Mouse (Mus musculus) CH12.LX (cell line): Measurements from ENCODE around the gene Fam189a2. TPM values are rescaled to one million over a fixed set of nuclear protein-coding genes. Genes with fewer than 3 reads are reported as not detected.

Experiments used
- DNase-seq: peaks from one replicate; pipeline ENCODE4 v3.0.0-alpha.2; 2013; ENCODE audit errors: extremely low read depth
- H3K27ac ChIP-seq: 2 replicates; pipeline ENCODE4 v1.5.1; 2012; ENCODE audit warnings: low read depth, mild to moderate bottlenecking, control low read depth, moderate library complexity; ENCODE audit not compliant: insufficient read depth
- H3K27me3 ChIP-seq: replicated peaks from 2 replicates; pipeline ENCODE3; 2012; ENCODE audit warnings: inconsistent platforms
- H3K36me3 ChIP-seq, 2 experiments: replicated peaks in 1 of 2; 2 replicates each; pipeline versions ENCODE3 to v1.6.1; 2012; ENCODE audit warnings: inconsistent platforms in 1 of 2, low read length in 1 of 2, mild to moderate bottlenecking in 1 of 2, mixed read lengths in 1 of 2, moderate library complexity in 1 of 2; ENCODE audit not compliant: control insufficient read depth in 1 of 2, insufficient read depth in 1 of 2
- H3K4me1 ChIP-seq, 2 experiments: 2 replicates each; pipeline ENCODE4 v1.6.1; 2012; ENCODE audit warnings: inconsistent platforms in 1 of 2, moderate library complexity in 1 of 2; ENCODE audit not compliant: insufficient read depth in 2 of 2, control insufficient read depth in 1 of 2
- H3K4me2 ChIP-seq: 2 replicates; pipeline ENCODE4 v1.6.1; 2012; ENCODE audit warnings: low read depth, mild to moderate bottlenecking, control low read depth; ENCODE audit not compliant: poor library complexity, insufficient read depth, severe bottlenecking
- H3K4me3 ChIP-seq, 3 experiments: fragments of 150-350 bp in 1 of 3; sonication (generic) in 1 of 3; replicated peaks in 1 of 3; 2 replicates each; pipeline versions ENCODE3 to v1.5.1; 2011 to 2012; ENCODE audit warnings: low read depth in 2 of 3, low read length in 2 of 3, mild to moderate bottlenecking in 2 of 3, moderate library complexity in 2 of 3, control low read depth in 1 of 3, improper control_type of control experiment in 1 of 3, inconsistent platforms in 1 of 3, mixed read lengths in 1 of 3; ENCODE audit not compliant: poor library complexity in 1 of 3
- H3K79me2 ChIP-seq: replicated peaks from 2 replicates; pipeline ENCODE4 v1.6.1; 2012; ENCODE audit warnings: mild to moderate bottlenecking, moderate library complexity; ENCODE audit not compliant: control insufficient read depth, poor library complexity, insufficient read depth, severe bottlenecking; ENCODE audit errors: extremely low read depth
- H3K9ac ChIP-seq: 2 replicates; pipeline ENCODE4 v1.6.1; 2012; ENCODE audit warnings: low read depth, mild to moderate bottlenecking, control low read depth, moderate library complexity; ENCODE audit not compliant: insufficient read depth
- H3K9me3 ChIP-seq: replicated peaks from 2 replicates; pipeline ENCODE3; 2012; ENCODE audit warnings: low read length, inconsistent platforms, mixed read lengths
- CHD1 ChIP-seq: IDR thresholded peaks from 2 replicates; pipeline ENCODE4 v1.6.1; 2012; ENCODE audit warnings: low read depth, low read length, improper control_type of control experiment, inconsistent platforms
- E2F4 ChIP-seq: IDR thresholded peaks from 2 replicates; pipeline ENCODE4 v1.6.1; 2011; ENCODE audit warnings: low read depth, low read length, improper control_type of control experiment; ENCODE audit not compliant: insufficient replicate concordance
- ELF1 ChIP-seq: IDR thresholded peaks from 2 replicates; pipeline ENCODE4 v1.6.1; 2014; ENCODE audit warnings: low read depth, mild to moderate bottlenecking, inconsistent platforms, low read length, improper control_type of control experiment
- GABPA ChIP-seq: IDR thresholded peaks from 2 replicates; pipeline ENCODE4 v1.6.1; 2012; ENCODE audit warnings: low read depth, low read length, improper control_type of control experiment, inconsistent platforms; ENCODE audit not compliant: insufficient replicate concordance
- JUN ChIP-seq: IDR thresholded peaks from 2 replicates; pipeline ENCODE4 v1.6.1; 2011; ENCODE audit warnings: low read depth, mild to moderate bottlenecking, low read length, improper control_type of control experiment, moderate library complexity; ENCODE audit not compliant: insufficient read depth
- MAFK ChIP-seq: IDR thresholded peaks from 2 replicates; pipeline ENCODE4 v1.6.1; 2011; ENCODE audit warnings: low read length, improper control_type of control experiment; ENCODE audit not compliant: insufficient replicate concordance
- MAX ChIP-seq: IDR thresholded peaks from 2 replicates; pipeline ENCODE4 v1.6.1; 2011; ENCODE audit warnings: low read length, improper control_type of control experiment
- MXI1 ChIP-seq: IDR thresholded peaks from 2 replicates; pipeline ENCODE4 v1.6.1; 2011; ENCODE audit warnings: mild to moderate bottlenecking, low read depth, low read length, improper control_type of control experiment
- NRF1 ChIP-seq: IDR thresholded peaks from 2 replicates; pipeline ENCODE4 v1.6.1; 2014; ENCODE audit warnings: low read depth, mild to moderate bottlenecking, inconsistent platforms, low read length, improper control_type of control experiment, moderate library complexity
- RCOR1 ChIP-seq: conservative IDR thresholded peaks from 2 replicates; pipeline ENCODE4 v1.6.1; 2012; ENCODE audit warnings: low read depth, mild to moderate bottlenecking, inconsistent platforms, low read length, improper control_type of control experiment
- SMC3 ChIP-seq: IDR thresholded peaks from 2 replicates; pipeline ENCODE4 v1.6.1; 2011; ENCODE audit warnings: low read depth, low read length, improper control_type of control experiment
- TBP ChIP-seq: conservative IDR thresholded peaks from 2 replicates; pipeline ENCODE4 v1.6.1; 2011; ENCODE audit warnings: low read depth, low read length, improper control_type of control experiment
- UBTF ChIP-seq: IDR thresholded peaks from 2 replicates; pipeline ENCODE4 v1.6.1; 2012; ENCODE audit warnings: low read depth, mild to moderate bottlenecking, inconsistent platforms, low read length, improper control_type of control experiment, moderate library complexity
- USF1 ChIP-seq: IDR thresholded peaks from 2 replicates; pipeline ENCODE4 v1.6.1; 2014; ENCODE audit warnings: low read depth, mild to moderate bottlenecking, inconsistent platforms, low read length, improper control_type of control experiment
- ZMIZ1 ChIP-seq: IDR thresholded peaks from 2 replicates; pipeline ENCODE4 v1.6.1; 2012; ENCODE audit warnings: low read depth, mild to moderate bottlenecking, inconsistent platforms, low read length, improper control_type of control experiment
- dilution Hi-C: fragments of 300-500 bp; cut with MboI; formaldehyde crosslinking; loops from 2 replicates; pipeline ENCODE4 v1.14.3; 2020; ENCODE audit warnings: low sequenced_read_pairs; ENCODE audit not compliant: extremely low pct_unique_long_range_greater_than_20kb, extremely low pct_ligation_motif_present
- in situ Hi-C: fragments of 300-500 bp; cut with MboI; formaldehyde crosslinking; loops from 3 replicates; pipeline ENCODE4 v1.14.3; 2019; ENCODE audit warnings: low sequenced_read_pairs, low pct_ligation_motif_present, low pct_unique_long_range_greater_than_20kb, mixed read lengths
- polyA plus RNA-seq: library from polyadenylated mRNA; unstranded; fragments of >175 nt; gene quantifications from 2 replicates; pipeline ENCODE4 v1.2.1, GENCODE M21; 2012; ENCODE audit warnings: low read depth; ENCODE audit not compliant: insufficient read length
- total RNA-seq, 2 experiments: library from RNA; depleted of rRNA; stranded (reverse); fragments of 300-350 nt in 1 of 2; fragments of >200 nt in 1 of 2; gene quantifications; 2 replicates each; pipeline ENCODE4 v1.2.3; 2012 to 2014

The Fam189a2 gene
- total and polyA plus RNA-seq, 3 experiments = not detected

DNA sequence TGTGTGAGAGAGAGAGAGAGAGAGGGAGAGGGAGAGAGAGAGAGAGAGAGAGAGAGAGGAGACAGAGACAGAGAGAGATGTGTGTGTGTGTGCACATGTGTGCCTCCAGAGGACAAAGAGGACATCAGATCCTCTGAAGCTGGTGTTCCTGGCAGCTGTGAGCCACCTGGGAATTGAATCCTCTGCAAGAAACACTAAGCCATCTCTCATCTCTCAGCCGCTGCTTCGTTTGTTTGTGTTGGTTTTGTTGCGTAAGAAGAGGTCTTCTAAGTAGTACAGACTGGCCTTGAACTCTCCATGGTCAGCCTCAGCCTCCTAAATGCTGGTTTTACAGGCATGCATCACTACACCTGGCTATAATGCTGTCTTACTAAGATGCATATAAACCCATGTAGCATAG, 12.9 kb downstream of the Fam189a2 start:
- no peaks in the 10 kb centered on the region for H3K79me2 ChIP-seq
- H3K9ac ChIP-seq = no peak overlapping the region
- in situ Hi-C loops (no loop called here), dilution Hi-C loops (no loop called here)
- no peaks in the 10 kb centered on the region for H3K27me3 ChIP-seq
- H3K9me3 ChIP-seq = no peaks in the 10 kb centered on the region
- peaks cover 0 to 9% of the 10 kb centered on the region in 2 experiments; a peak in 2 of 4 replicates for H3K4me1 ChIP-seq
- H3K4me2 ChIP-seq = no peak overlapping the region
- DNase-seq = no peak
- no peak overlapping the region for H3K27ac ChIP-seq
- H3K36me3 ChIP-seq = no peaks in the 10 kb centered on the region
- H3K4me3 ChIP-seq = no peak overlapping the region
- TF ChIP-seq E2F4 = no peak
- TF ChIP-seq, all 38 proteins: peak for 0

DNA sequence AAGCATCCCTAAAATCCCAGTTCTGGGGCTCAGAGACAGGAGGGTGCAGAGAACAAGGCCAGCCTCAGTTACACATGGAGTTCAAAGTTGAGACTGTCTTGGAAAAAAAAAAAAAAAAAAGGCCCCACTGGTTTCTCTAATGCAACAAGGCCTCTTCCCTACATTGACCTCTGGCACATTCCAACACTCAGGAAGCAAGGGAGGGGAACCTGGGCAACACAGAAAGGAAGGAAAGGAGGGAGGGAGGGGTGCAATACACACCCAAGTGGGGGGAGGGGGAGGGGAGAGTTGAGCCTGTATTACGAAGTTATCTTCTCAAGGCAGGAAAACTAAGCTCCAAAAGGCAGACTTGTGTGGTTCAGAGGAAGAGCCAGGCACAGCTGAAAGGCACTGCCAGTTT, 13.4 kb downstream of the Fam189a2 start:
- Histone ChIP-seq H3K4me1 (peaks cover 0 to 7% of the 10 kb centered on the region in 2 experiments; a peak in 2 of 4 replicates), H3K9ac (no peak overlapping the region), H3K27me3 (no peaks in the 10 kb centered on the region), H3K79me2 (no peaks in the 10 kb centered on the region), H3K4me2 (no peak overlapping the region), H3K4me3 (no peak overlapping the region), H3K9me3 (no peaks in the 10 kb centered on the region), H3K36me3 (no peaks in the 10 kb centered on the region), H3K27ac (no peak overlapping the region)
- no peak for DNase-seq
- in situ Hi-C loops = no loop called here
- dilution Hi-C loops = no loop called here
- no peak for TF ChIP-seq CHD1
- no peak for TF ChIP-seq MXI1
- no peak for TF ChIP-seq TBP
- no peak for TF ChIP-seq USF1
- no peak for TF ChIP-seq UBTF
- TF ChIP-seq SMC3 = no peak
- no peak for TF ChIP-seq GABPA
- no peak for TF ChIP-seq MAFK
- TF ChIP-seq JUN = no peak
- TF ChIP-seq RCOR1 = no peak
- no peak for TF ChIP-seq ZMIZ1
- no peak for TF ChIP-seq ELF1
- TF ChIP-seq MAX = no peak
- no peak for TF ChIP-seq NRF1
